Mouse (Mus musculus): ENCODE results near the gene Ly75.

DNA sequence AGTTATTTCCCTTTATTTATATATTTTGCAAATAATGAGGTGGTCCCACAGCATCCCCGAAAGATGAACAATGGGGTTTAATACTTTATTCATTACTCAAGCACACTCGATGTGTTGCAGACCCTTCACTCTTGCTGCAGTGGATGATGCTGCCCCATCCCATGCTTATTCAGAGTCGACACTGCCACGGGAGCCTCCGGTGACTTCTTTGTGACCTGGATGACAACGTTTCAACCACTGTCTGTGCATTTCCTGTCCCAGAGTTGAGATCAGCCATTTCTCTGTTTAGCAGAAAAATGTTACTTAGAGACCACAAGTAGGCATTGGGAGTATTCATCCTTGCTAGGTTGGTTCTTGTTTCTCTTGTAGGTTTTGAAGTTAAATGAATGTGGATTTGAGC lies 10.7 kb upstream of the Ly75 start:
- TF ChIP-seq CTCF (IDR thresholded peaks at IDR 0.05; ENCODE audit: control insufficient read depth, insufficient read depth, low read length) (no peak), POLR2A (IDR thresholded peaks at IDR 0.05; ENCODE audit: borderline replicate concordance, control insufficient read depth, low read depth, low read length) (no peak)
